Mouse (Mus musculus) liver, embryonic 13.5 days (tissue): ENCODE measurements around the gene Fosb. TPM values are rescaled to one million over a fixed set of nuclear protein-coding genes. Genes with fewer than 3 reads are reported as not detected.

Source experiments
- ATAC-seq: fragments of 200-750 bp; cut with Nextera tagmentation; 2 replicates; pipeline ENCODE4 v1.8.0; 2017; ENCODE audit warnings: low read depth, mild to moderate bottlenecking, moderate number of reproducible peaks, moderate library complexity
- DNase-seq: peaks from one replicate; pipeline ENCODE4 v3.0.0; 2022
- H3K27ac ChIP-seq: fragments of 300-500 bp; sonication (generic); 2 replicates; pipeline ENCODE4 v1.5.1; 2015; ENCODE audit warnings: moderate library complexity, mild to moderate bottlenecking, inconsistent platforms
- H3K27me3 ChIP-seq: fragments of 300-500 bp; sonication (generic); 2 replicates; pipeline ENCODE4 v1.6.1; 2015; ENCODE audit warnings: mild to moderate bottlenecking, inconsistent platforms
- H3K36me3 ChIP-seq: fragments of 300-500 bp; sonication (generic); 2 replicates; pipeline ENCODE4 v1.6.1; 2015; ENCODE audit warnings: mild to moderate bottlenecking, inconsistent platforms
- H3K4me1 ChIP-seq: fragments of 300-500 bp; sonication (generic); replicated peaks from 2 replicates; pipeline ENCODE4 v1.6.1; 2015; ENCODE audit warnings: inconsistent platforms
- H3K4me2 ChIP-seq: fragments of 300-500 bp; sonication (generic); 2 replicates; pipeline ENCODE4 v1.6.1; 2015; ENCODE audit warnings: inconsistent platforms, mild to moderate bottlenecking, moderate library complexity
- H3K4me3 ChIP-seq: fragments of 300-500 bp; sonication (generic); replicated peaks from 2 replicates; pipeline ENCODE4 v1.5.1; 2015; ENCODE audit warnings: mild to moderate bottlenecking, inconsistent platforms
- H3K9ac ChIP-seq: fragments of 300-500 bp; sonication (generic); 2 replicates; pipeline ENCODE4 v1.6.1; 2015; ENCODE audit warnings: mild to moderate bottlenecking, inconsistent platforms
- H3K9me3 ChIP-seq: fragments of 300-500 bp; sonication (generic); replicated peaks from 2 replicates; pipeline ENCODE4 v1.6.1; 2016; ENCODE audit warnings: inconsistent platforms
- WGBS: fragments of 180-500 bp; shearing (Covaris S2); methylation state at CpG from one replicate; pipeline ENCODE4 v1.1.7; 2015; ENCODE audit not compliant: insufficient replicate concordance; 5-methylcytosine and 5-hydroxymethylcytosine counted together
- polyA plus RNA-seq: library from polyadenylated mRNA; unstranded; fragments of >200 nt; fragmentation: Nextera tagmentation; extraction: Ambion mirVana; gene quantifications from 2 replicates; pipeline ENCODE4 v1.2.1, GENCODE M21; 2015

Fosb gene
- polyA plus RNA-seq, 1 experiment from 2014 or later = not detected

- no peak for DNase-seq
- Histone ChIP-seq H3K36me3 (no peaks in the 10 kb centered on the region), H3K9me3 (no peaks in the 10 kb centered on the region), H3K4me2 (no peak overlapping the region), H3K4me1 (peaks cover 48% of the 10 kb centered on the region), H3K4me3 (no peak overlapping the region), H3K27ac (no peak overlapping the region), H3K27me3 (peaks cover 81% of the 10 kb centered on the region), H3K9ac (no peak overlapping the region)
- ATAC-seq = no peak
- WGBS = 8% methylated on average over 6 of the region's 6 CpGs
These were observed 4.5 kb downstream of the Fosb start for GRCm38 (mm10) chr7:19305413-19305735.

DNA sequence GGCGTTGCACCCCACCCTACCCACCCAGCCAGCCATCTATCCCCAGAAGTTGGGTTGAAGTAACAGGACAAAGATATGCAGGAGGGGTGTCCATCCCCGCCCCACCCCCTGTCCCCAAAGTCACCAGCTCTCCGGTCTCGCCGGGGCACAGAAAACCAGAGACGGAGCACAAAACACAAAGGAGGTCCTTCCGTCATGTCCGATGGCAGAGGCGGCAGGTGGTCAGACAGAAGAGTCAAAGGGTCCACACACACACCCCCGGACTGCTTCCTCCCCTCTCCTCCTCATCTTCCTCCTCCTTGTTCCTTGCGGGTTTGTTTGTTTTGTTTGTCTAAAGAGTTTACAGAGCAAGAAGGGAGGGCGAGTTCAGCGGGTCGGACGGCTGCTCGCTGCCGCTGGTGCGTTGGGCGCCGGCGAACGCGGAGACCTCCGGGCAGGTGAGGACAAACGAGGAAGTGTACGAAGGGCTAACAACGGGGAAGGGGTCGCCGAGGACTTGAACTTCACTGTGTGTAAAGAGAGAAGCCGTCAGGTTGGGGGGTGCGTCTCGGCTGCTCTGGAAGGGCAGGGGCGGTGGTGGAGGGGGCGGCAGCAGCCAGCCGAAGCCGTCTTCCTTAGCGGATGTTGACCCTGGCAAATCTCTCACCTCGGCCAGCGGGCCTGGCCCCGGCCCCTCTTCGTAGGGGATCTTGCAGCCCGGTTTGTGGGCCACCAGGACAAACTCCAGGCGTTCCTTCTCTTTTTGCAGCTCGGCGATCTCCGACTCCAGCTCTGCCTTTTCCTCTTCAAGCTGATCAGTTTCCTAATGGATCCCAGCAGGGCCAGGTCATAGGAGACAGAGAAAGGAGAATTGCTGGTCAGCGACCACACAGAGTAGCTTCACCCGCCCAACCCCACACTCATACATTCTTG is 5.1 kb downstream of the Fosb start:
- H3K36me3 ChIP-seq = no peaks in the 10 kb centered on the region
- H3K4me1 ChIP-seq = peaks cover 45% of the 10 kb centered on the region
- ATAC-seq (no peak), DNase-seq (no peak)
- H3K27ac ChIP-seq = no peak overlapping the region
- H3K4me2 ChIP-seq = peak overlapping the region; percentile 41
- H3K9ac ChIP-seq = no peak overlapping the region
- 4% methylated on average over 48 of the region's 48 CpGs for WGBS
- peaks cover 81% of the 10 kb centered on the region for H3K27me3 ChIP-seq
- peak overlapping the region; percentile 38 for H3K4me3 ChIP-seq
- H3K9me3 ChIP-seq = no peaks in the 10 kb centered on the region

- Histone ChIP-seq H3K4me1 (peaks cover 35% of the 10 kb centered on the region), H3K27me3 (peaks cover 73% of the 10 kb centered on the region), H3K36me3 (no peaks in the 10 kb centered on the region), H3K4me3 (no peak overlapping the region), H3K9ac (no peak overlapping the region), H3K9me3 (no peaks in the 10 kb centered on the region), H3K27ac (no peak overlapping the region), H3K4me2 (peak overlapping the region; percentile 41)
- WGBS = 2% methylated on average over 16 of the region's 16 CpGs
- DNase-seq (peak; percentile 60), ATAC-seq (no peak)
These were observed 6.1 kb downstream of the Fosb start for GRCm38 (mm10) chr7:19303770-19304169.

- Histone ChIP-seq H3K27me3 (peaks cover 68% of the 10 kb centered on the region), H3K4me2 (no peak overlapping the region)
These were observed 6.9 kb downstream of the Fosb start for GRCm38 (mm10) chr7:19303046-19303305.

DNA sequence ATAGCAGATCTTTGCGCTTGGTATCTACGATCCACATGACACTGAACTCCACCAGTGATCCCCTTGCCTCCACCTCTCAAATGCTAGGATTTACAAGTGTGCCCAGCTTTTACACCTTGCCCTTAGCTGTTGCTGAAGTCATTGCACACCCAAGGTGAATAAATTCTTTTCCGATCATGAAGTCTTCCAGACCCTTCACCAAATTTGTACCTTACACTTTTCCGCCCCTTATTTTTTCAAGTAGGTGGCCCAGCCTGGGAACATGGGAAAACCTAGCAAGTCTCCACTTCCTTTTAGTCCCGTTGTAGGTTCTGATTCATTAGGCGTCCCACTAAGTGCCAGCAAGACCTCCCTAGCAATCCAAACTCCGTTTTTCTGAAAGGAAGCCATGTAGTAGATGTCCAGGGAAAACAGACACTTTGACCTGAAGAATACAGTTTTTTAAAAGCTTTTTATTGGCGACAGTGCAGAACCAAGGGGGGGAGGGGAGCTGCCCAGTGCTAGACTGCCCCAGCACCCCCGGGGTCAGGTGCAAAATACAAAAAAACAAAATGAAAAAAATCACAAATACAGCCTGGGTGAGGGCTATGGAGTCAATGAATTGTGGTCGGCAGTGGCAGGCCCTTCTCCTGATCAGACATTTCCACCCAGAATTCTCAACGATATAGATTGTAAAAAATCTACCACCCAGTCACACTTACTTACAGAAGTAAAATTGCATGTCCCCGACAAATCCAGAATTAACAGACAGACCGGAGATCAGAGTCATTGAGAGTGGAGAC is 7.4 kb downstream of the Fosb start:
- Histone ChIP-seq H3K9me3 (no peaks in the 10 kb centered on the region), H3K4me1 (peaks cover 24% of the 10 kb centered on the region), H3K4me2 (peak overlapping the region; percentile 23; the same call in 1 of the 2 replicates), H3K4me3 (no peak overlapping the region), H3K27ac (no peak overlapping the region), H3K36me3 (no peaks in the 10 kb centered on the region), H3K9ac (no peak overlapping the region), H3K27me3 (peaks cover 63% of the 10 kb centered on the region)
- no peak for DNase-seq
- ATAC-seq = no peak
- 42% methylated on average over 13 of the region's 13 CpGs for whole genome bisulfite sequencing

More at GRCm38 (mm10) chr7:19303046-19303305, 6.9 kb downstream of the Fosb start:
- Histone ChIP-seq H3K36me3 (no peaks in the 10 kb centered on the region), H3K4me1 (peaks cover 28% of the 10 kb centered on the region), H3K27ac (no peak overlapping the region), H3K4me3 (no peak overlapping the region), H3K9ac (no peak overlapping the region), H3K9me3 (no peaks in the 10 kb centered on the region)
- WGBS = 74% methylated on average over 12 of the region's 12 CpGs
- ATAC-seq = no peak
- no peak for DNase-seq

DNA sequence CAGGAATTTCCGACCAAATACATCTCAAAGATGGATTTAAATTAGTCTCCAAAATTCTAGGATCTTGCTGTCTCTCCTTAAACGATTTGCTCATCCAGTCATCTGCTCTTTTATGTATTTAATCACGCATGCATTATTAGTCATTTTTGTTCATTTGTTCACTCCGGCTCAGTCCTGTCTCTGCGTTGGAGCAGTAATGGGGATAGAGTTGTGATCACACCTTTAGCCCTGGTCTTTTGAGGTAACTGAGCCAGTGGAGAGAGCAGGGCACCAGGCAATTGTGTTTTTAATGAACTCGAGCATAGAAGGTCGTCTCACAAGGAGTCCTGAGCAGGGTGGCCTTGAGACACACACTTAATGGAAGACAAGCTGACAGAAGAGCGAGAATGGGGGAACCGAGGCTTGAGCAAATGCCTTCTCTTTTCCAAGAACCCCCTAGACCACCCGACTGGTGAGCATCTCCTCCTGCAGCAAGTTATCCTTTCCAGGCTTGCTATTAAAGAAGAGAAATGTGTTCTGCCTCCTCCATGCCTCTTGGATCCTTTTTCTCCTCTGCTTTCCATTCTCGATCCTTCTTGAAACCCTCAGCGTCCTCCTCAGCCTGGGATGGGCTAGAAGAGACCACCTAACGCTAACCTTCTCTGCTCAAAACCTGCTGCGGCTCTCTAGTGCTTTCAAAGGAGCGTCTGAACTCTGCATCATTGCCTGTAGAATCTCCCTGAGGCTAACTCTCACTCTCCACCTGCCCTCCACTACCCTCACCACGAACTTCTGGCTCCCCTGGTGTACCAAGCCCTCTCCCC is 8.2 kb downstream of the Fosb start:
- WGBS = 12% methylated on average over 16 of the region's 16 CpGs
- Histone ChIP-seq H3K27ac (no peak overlapping the region), H3K4me2 (peak overlapping the region; percentile 23), H3K4me3 (peak overlapping the region; percentile 10), H3K9ac (peak overlapping the region; percentile 44), H3K9me3 (no peaks in the 10 kb centered on the region), H3K4me1 (peaks cover 24% of the 10 kb centered on the region), H3K27me3 (peaks cover 55% of the 10 kb centered on the region), H3K36me3 (no peaks in the 10 kb centered on the region)
- ATAC-seq (no peak), DNase-seq (no peak)

GRCm38 (mm10) chr7:19300501-19301421 is 9.1 kb downstream of the Fosb start:
- H3K9ac ChIP-seq = 0 out of 2 replicates have a peak overlapping the region, but pooled peaks have one; percentile 36
- H3K27ac ChIP-seq = no peak overlapping the region

GRCm38 (mm10) chr7:19299194-19299593 is 10.7 kb downstream of the Fosb start:
- 18% methylated on average over 3 of the region's 3 CpGs for WGBS

More at GRCm38 (mm10) chr7:19300501-19301421, 9.1 kb downstream of the Fosb start:
- H3K27me3 ChIP-seq = peaks cover 46% of the 10 kb centered on the region
- no peaks in the 10 kb centered on the region for H3K9me3 ChIP-seq
- H3K4me1 ChIP-seq = peaks cover 28% of the 10 kb centered on the region
- peak overlapping the region; percentile 50 for H3K4me3 ChIP-seq
- H3K4me2 ChIP-seq = peak overlapping the region; percentile 35
- DNase-seq = peak; percentile 43
- no peaks in the 10 kb centered on the region for H3K36me3 ChIP-seq
- WGBS = under 1% methylated on average over 29 of the region's 29 CpGs
- peak; percentile 85 for ATAC-seq

DNA sequence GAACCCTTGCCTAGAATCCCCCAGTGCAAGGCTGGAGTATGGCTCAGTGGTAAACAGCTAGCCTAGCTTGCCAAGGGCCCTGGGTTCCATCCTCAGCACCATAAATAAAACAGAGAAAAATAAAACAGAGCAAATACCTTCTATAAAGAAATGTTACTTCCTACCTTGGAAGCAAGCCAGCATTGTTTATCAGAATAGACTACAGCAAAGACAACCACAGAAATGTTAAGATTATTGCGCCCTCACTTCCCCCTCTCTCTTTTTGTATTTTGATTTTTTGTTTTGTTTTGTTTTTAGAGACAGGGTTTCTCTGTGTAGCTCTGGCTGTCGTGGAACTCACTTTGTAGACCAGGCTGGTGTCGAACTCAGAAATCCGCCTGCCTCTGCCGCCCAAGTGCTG is 12.1 kb downstream of the Fosb start:
- no peak overlapping the region for H3K4me3 ChIP-seq
- H3K9me3 ChIP-seq = no peaks in the 10 kb centered on the region
- H3K4me1 ChIP-seq = peaks cover 29% of the 10 kb centered on the region
- no peak overlapping the region for H3K27ac ChIP-seq
- DNase-seq = no peak
- peaks cover 16% of the 10 kb centered on the region for H3K27me3 ChIP-seq
- no peaks in the 10 kb centered on the region for H3K36me3 ChIP-seq
- no peak overlapping the region for H3K9ac ChIP-seq
- 78% methylated on average over 5 of the region's 5 CpGs for WGBS
- no peak for ATAC-seq
- H3K4me2 ChIP-seq = no peak overlapping the region

More at GRCm38 (mm10) chr7:19299194-19299593, 10.7 kb downstream of the Fosb start:
- DNase-seq (no peak), ATAC-seq (no peak)
- Histone ChIP-seq H3K4me1 (peaks cover 27% of the 10 kb centered on the region), H3K4me3 (no peak overlapping the region), H3K27ac (no peak overlapping the region), H3K9me3 (no peaks in the 10 kb centered on the region), H3K36me3 (no peaks in the 10 kb centered on the region), H3K9ac (no peak overlapping the region), H3K4me2 (no peak overlapping the region), H3K27me3 (peaks cover 30% of the 10 kb centered on the region)

DNA sequence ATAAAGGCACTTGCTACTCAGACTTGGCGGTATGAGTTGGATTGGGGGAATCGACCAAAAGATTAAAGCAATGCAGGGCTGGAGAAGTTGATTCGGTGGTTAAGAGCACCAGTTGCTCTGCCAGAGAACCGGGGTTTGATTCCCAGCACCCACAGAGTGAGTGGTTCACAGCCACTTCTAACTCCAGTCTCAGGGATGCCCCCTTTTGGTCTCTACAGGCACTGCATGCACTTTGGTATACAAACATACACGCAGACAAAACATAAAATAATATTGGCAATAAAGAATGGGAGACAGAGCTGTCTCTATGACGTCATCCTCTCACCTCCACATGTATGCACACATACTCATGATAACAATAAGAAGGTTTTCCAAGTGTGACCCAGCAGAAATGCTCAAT is 12.8 kb downstream of the Fosb start:
- Histone ChIP-seq H3K9ac (no peak overlapping the region), H3K4me3 (no peak overlapping the region), H3K27me3 (peaks cover 9% of the 10 kb centered on the region), H3K36me3 (no peaks in the 10 kb centered on the region), H3K9me3 (no peaks in the 10 kb centered on the region), H3K4me1 (peaks cover 35% of the 10 kb centered on the region), H3K27ac (no peak overlapping the region), H3K4me2 (no peak overlapping the region)
- ATAC-seq (no peak), DNase-seq (no peak)
- WGBS = 72% methylated on average over 6 of the region's 6 CpGs
